Mouse (Mus musculus) right cerebral cortex, adult 18-20 months (tissue): ENCODE data around the gene Stam.
"Not testable (repeated sequence)": the region's sequence is repeated elsewhere in the genome, so short reads cannot be mapped to it uniquely, and the experiment has no call there.

Experiments
- DNase-seq: peaks from one replicate; pipeline ENCODE4 v3.0.0; 2022; ENCODE audit warnings: mixed read lengths

The Stam gene

DNA sequence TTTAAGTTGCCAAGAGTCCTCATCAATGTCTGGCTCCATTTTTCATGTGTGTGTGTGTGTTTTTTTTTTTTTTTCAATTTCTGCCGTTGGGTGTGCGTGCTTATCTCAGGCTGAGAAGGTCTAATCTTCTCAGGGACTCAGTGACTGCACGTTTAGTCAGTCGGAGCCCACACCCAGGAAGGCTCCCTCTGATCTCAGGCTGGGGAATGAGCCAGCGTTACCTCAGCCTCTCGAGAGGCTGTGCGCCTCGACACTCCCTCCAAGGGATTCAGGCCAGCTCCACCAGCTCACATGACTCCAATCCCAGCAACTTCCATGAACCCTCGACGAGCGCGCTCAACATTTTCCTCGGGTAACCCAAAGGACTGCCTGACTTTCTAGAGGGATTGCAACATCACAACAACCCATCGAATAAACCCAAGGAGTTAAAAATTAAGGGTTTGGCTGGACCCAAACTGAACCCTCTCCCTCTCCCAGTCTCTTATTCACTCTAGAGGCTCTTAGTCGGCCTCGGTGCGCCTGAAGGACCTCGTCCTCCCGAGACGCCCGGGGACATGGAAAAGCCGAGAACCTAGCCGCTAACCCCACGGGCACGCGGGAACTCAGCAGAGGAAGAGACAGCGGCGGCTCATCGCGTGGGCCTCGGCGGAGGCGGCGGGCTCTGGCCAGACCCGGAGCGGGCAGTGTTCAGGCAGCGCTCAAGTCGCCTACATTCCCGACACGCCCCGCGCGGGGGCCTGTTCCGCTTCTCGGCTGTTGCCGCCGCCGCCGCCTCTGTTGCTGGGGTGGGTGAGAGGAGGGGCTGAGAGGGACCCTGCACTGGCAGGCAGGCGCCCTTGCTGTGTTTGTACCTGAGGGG lies at the start of gene Stam:
Stam (plus strand) TSS at position 737 of the 859 bp plus-strand sequence.
- peak; percentile 89 for DNase-seq

DNA sequence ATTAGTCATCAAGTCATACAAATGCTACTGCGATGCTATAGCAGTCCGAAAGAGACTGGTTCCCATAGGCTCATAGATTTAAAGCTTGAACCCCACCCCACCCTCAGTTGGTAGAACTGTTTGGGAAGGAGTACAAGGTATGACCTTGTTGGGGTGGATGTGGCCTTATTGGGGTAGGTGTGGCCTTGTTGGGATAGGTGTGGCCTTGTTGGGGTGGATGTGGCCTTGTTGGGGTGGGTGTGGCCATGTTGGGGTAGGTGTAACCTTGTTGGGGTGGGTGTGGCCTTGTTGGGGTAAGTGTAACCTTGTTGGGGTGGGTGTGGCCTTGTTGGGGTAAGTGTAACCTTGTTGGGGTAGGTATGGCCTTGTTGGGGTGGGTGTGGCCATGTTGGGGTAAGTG lies 32.6 kb upstream of the Stam start:
- no peak for DNase-seq

DNA sequence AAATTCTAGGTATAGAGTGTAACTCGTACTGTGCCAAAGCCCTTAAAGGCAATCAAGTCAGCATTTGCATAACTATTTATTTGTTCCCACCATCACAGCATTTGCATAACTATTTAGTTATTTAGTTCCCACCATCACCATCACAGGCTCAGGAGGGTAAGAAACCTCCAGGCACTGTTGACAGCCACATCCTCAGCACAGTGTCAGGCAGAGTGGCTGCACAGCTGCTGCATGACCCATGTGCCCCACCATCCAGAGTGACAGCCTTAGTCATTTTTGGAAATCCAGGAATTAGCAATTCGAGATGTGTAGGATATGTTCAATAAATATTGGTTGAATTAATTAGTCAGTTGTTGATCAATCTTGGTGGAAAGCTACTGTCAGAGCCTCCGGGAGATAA lies 30.9 kb upstream of the Stam start:
- no peak for DNase-seq

DNA sequence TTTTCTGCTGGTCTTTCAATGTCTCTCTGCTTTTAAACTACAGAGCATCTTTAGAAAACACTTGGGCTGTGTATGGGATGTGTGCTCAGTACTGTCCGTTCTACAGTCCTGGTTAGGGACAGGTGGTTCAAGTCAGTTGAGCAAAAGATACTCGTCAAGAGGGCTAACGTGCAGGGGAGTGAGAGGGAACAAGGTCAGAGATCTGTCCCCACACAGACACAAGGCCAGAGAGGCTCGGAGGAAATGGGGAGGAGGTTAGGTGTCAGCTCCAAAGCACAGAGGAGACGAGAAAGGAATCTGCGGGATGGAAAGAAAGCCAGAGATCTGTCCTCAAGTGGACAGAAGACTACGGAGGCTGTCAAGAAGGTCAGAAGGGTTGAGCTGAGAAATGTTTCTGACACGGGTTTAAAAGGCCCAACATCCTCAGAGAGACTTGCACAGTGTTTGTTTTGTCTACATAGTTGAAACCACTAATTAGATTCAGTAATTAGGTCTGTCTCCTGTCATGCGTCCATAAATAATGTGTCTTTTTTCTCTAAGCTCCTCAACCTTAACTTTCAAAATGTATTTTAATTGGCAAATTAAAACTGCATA lies 30.2 kb upstream of the Stam start:
- DNase-seq = no peak

DNA sequence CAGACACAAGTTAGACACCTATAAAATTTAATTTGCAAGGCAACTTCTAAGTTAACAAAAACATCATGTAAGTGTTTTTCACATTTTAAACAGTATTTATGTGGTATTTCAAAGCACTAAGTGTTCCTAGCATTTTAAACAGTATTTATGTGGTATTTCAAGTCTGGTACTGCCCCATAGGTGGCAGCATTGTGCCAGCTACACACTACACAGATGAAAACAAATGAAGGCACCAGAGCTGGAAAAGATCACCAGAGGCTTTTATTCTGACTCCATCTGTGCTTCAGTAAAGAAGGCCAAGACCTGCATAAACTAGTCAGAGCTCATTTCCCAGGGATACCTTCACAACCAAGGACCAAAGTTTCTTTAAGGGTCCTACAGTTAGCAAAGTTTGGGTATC lies 25.5 kb upstream of the Stam start:
- DNase-seq = peak; percentile 78

DNA sequence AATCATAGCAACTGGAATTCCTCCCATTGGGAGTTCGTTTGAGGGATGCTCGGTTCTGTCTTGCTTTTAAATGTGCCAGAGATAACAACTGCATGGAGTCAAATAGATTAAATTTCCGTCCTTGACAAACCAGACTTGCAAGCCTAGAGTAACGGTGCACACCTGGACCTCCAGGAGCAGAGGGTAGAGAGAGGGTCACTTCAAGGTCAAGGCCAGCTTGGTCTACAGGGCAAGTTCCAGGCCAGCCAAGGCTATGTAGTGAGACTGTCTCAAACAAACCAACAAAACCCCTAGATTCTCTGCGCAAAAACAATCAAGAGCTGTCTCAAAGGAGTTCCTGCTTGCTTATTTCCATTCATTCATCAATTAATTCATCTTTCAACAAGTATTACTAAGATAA lies 25.1 kb upstream of the Stam start:
- no peak for DNase-seq

DNA sequence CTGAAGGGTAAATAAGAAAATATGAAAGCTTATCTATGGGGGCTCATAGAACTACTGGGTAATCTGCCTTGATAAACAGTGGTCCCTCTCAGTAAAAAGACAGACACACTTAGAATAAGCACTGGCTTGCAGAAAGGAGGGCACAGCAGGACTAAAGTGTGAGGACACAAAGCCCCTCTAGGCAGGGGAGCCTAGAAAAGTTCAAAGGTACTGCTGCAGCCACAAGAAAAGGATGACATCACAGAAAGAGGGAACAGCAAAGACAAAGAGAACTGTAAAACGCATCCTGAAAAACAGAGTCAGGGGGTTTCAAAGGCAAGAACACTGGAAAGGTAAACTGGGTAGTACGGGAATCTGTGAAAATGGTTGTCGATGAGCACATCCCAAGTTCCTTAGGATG lies 20.3 kb upstream of the Stam start:
- DNase-seq = no peak

DNA sequence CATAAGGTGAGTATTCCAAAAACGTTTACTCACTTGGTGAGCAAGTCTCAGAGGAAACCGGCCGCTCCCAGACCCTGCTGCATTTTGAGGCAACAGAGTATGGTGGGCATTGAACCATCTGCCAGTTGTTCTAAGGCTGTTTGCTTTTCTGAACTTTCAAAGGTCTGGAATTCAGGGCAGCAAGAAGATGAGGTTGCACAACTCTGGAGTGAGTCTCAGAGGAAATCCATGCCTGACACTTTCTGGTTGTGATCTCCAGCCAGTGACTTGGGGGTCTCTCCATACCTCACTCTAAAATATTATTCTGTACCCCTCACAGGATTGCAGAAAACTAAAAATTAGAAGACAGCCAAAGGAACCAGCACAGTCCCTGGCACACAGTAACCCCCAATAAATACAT lies 19.7 kb upstream of the Stam start:
- no peak for DNase-seq

DNA sequence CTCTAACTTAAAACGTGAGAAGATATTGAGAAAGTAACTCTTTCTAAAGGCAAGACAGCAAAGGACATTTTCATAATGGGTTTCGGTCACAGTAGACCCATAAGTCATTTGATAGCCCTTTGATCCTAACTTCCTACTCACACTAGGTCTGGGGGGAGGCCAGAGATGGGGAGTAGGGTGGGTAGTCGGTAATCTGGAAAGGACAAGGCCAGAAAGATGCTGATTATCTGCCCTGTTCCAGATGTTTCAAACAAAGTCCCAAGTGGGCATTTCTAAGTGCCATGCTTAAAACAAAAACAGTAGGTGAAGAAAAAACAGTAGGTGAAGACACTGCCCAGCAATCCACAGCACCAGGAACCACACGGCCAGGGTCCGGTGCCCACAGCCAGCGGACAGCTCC lies 19.2 kb upstream of the Stam start:
- no peak for DNase-seq

DNA sequence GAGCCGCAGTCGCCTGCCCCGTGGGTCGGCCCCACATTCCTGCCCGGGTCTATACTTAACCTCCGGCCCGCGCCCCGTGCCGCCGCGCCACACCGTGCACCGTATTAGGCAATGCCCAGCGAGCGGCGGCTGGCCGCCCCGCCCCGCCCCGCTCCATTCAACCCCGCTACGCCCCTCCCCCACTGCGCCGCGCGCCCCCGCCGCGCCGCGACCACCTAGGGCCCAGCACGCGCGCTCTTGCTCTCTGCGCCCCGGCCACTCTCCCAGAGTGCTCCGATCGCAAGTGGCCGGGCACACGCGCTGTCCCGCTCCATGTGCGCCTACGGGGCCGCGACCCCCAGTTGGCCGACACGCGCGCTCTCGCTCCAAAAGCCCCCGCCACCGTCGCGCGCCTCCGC lies 18.7 kb upstream of the Stam start:
- peak; percentile 54 for DNase-seq

DNA sequence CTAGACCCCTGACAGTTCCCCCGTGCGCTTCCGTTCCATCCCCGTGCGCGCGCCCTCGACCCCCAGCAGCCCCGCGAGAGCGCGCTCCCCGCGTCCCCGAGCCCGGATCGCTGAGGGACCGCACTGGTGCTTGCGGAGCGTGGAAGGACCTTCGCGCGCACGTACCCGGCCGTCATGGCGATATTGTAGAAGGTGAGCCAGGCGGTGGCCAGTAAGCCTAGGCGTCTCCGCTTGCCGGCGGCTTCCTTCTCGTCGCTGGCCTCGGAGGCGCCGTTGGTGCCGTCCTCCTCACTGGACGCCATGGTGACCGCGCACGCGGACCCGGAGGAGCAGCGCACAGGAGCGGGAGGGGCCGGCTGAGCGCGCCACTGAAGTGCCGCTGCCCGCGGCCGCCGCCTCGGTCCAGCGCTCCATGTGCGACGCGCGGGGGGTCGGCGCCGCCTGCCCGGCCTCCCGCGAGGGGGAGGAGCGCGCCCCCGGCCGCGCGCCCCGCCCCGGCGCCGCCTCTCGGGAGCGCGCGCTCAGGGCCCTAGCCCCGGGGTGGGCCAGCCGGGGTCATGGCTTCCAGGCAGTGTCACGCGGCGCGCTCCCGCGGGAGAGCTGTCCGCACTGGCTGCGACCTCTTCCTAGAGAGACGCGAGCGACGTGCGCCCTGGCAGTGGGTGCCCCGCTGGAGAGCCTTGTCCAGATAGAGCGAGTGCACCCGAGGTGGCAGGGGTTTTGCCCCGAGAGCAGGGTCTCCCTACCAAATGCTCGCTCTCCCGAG lies 18.1 kb upstream of the Stam start, which contains the start of gene Hacd1:
Hacd1 (minus strand) TSS at position 570 of the 766 bp plus-strand sequence.
- peak; percentile 82 for DNase-seq

DNA sequence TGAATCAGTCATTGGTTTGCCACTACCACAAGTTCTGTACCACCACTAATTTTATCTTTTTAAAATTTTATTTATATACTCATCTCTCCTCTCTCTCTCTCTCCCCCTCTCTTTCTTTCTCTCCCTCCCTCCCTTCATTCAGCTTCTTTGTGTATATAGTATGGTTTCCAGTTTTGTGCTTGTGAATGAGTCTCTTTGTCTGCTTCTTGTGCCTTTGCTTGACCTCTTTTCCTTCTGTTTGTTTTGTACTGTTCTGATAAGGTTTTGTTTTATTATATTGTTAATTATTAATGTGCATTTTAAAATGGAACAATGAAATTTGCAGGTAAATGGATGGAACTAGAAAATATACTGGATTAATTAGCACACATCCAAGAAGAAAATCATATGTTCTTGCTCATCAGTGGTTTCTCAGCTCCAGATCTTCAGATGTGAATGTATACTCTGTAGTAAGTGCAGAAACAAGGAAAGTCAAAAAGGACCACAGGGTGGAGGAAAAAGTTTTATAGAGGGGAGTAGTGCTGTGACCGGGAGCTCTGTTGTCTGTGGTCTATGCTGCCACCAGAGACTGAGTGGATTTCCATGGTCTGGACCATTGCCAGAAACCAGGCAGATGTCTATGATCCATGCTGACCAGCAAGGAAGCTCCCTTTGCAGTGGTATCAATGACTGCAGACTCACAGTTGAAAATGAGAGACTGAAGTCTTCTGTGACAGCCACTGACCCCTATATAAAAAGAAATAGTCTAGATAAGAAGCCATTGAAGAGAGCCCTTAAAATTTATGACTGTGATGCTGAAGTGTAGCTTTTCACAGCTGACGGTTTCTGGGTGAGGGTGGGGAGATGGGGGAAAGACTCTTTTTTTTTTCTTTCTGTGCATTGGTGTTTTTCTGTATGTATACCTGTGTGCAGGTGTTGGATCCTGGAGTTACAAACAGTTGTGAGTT lies 7.9 kb upstream of the Stam start:
- DNase-seq = no peak

DNA sequence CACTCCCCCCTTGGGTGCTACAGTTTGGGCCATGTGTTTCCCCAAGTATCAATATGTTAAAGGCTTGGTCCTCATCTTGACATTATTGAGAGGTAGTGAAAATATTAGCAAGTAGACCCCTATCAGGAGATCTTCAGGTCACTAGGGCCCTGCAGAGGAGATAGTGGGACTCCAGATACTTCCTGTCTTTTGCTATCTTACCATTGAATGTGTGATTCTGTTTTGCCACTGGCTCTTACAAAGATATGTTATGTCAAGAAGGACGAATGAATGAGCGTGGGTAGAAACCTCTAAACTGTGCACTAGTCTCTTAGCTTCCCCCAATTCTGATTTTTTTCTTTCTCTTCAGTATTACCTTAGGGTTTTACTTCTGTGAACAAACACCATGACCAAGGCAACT lies 4.9 kb upstream of the Stam start:
- DNase-seq = no peak

DNA sequence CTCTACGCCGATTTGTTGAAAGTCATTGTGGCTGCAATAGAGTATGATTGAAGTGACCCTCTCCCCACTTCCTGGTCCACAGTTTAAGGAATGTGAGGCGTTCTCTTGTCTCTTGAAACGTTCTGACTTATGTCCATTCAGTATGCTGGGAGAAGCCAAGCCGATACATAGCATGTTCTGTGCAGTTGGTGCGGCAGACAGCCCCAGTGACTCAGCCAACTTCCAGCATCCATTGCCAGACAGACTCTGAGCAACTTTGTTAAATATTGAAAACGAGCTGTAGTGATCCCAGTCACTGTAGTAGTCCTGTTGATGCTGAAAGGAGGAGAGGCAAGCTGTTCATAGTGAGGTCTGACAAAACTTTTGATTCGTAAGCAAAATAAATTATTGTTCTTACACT lies 3.4 kb upstream of the Stam start:
- no peak for DNase-seq

DNA sequence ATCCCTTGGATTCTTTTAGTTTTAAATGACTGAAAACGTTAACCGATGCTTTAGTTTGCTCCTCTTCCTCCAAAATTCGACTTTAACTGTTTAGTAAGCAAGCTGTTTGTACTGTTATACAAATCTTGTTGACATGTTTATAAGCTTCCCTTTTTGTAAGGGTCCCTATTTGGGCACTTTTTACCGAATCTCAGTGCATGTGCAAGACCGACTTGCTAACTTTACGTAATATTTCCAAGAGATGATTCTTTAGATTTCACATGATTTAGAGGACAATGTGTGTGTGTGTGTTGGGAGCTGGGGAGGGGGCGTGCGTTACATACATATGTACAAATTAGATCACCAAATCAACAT lies 913 bp upstream of the Stam start:
- DNase-seq = no peak

DNA sequence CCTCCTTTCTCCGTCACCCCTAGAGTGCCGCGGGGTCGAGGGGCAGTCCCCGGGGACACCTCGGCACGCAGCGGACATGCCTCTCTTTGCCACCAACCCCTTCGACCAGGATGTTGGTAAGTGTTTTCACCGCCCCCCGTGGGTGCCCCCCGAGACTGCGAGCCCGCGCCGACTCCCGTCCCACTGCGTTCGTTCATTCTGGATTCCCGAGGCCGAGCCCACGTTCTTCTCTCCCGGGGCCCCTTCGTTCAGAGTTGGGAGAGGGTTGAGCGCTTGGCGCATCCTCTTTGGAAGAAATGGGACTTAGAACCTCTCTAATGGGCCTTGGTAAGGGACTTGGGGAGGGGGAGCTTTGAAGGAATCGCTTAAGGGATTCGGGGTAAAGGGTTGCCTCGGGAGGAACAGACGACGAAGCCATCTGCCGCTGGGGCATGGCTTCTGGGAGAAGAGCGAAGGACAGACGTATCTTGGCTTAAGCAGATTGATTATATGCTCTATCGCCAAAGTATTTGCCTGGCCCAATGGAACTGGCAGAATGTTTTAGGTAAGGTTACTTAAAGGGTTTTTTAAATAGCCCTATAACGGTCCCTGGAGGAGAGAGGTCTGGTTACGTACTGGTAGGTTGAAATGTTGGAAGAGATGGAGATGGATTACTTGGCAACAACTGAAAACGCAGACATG lies 463 bp downstream of the Stam start:
- DNase-seq = no peak

DNA sequence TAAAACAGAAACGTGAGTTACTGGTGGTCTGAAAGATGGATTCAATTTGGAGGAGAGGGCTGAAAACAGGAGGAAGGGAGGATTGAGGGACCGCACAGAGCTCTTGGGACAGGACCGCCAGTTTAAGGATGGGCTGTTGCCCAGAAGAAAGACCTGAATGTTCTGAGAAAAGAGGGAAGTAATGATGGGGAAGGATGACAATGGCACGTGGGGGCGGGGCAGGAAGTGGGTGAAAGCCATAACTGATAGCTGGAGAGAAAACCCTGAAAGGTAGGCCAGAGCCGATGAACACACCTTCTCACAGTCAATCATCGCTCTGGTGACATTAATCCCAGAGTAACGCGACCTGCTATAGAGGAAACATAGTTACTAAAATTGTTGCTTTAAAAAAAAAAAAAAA lies 4.6 kb downstream of the Stam start:
- DNase-seq = not testable (repeated sequence)

DNA sequence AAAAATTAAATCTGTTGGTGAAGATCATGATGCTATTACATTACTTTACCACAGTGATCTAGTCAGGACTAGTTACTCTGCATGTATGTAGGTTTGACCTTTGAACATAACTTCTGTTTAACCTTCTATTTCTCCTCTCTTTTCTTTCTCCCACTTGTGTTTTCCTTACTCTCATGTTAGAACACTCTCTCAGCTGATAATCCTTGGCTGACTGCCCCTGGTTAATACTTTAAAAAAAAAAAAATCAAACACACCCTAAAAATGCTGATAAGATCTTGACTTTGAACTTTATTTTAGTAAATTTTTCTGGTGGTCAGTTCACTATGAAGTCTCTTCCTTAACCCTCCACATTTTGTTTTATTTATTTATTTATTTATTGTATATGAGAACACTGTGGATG lies 26.6 kb downstream of the Stam start:
- DNase-seq = no peak

DNA sequence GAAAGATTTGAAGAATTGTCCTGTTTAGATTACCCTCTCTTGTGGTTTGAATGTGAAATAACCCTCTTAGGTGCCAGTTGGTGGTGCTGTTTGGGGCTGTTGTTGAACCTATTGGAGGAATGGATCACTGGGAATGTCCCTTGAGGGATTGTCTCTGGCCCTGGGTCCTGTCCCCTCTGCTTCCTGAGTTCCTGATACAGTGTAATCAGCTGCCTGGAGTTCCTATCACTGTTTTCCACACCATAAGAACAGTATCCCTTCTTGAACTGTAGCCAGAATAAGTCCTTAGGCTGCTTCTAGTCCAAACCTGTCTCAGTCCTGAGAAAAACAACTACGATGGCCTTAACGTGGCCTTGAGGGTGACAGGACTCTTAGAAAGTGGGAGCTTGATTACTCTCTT lies 28.7 kb downstream of the Stam start:
- no peak for DNase-seq

DNA sequence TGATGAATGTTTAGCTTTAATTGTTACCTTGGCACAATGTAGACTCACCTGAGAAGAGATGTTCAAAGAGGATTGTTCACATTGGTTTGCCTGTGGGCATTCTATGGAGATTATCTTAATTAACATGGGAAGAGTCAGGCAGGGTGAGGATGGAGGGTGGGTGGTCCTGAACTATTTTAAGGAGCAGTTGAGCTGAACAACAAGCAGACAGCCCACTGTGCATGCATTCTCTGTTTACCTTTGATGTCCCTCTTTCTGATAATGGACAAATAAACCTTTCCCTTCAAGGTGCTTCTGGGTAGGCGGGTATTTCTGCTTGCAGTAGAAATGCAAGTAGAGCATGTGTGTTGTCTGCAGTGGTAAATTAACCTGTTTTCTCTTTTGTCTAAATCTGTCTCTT lies 30.0 kb downstream of the Stam start:
- no peak for DNase-seq

DNA sequence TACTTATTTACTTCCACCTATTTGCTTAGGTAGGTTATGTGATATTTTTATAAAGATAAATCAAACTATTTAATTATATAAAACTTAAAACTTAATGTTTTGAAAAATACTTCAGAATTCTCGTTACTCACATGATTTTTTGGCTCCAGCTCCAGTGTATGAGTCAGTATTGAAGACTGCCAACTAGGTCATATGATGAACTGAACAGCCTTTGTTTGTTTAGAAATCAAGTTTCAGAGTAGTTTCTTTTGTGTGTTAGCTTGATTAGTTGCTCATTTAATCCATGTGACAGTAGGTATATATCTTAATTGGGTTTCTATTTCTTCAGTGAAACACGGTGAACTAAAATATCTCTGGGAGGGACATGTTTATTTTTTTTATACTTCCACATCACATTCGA lies 33.8 kb downstream of the Stam start:
- DNase-seq = no peak

DNA sequence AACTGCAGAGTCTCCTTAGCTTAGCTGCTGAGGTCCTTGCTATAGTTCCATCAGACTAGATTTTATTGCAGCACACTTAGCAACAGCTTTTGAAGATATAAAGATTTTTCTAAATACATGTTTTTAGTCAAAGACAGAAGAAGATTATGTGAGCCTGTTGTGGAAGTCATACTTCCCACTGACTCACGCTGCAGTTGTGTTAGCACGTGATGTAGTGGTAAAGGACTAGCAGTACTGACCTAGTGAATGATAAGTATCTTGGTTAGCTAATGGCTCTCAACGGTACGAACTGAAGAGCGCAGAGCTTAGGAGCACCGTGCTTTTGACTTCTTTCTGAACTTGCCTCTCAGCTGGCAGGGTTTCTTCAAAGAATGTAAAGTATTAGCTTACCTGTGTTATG lies 52.5 kb downstream of the Stam start:
- no peak for DNase-seq
